Mouse (Mus musculus) monocyte, adult 2 months (primary cell): ENCODE data around the gene Prim2.

Source experiments
- DNase-seq, 2 experiments: peaks; one replicate each; pipeline ENCODE4 v3.0.0; 2022; ENCODE audit warnings: low spot score in 2 of 2, low read depth in 1 of 2

Prim2 gene

GRCm38 (mm10) chr1:33563611-33564010, 106.0 kb downstream of the Prim2 start:
- no peak for DNase-seq

- no peak for DNase-seq
These were observed 113.0 kb downstream of the Prim2 start for GRCm38 (mm10) chr1:33556638-33557037.

DNA sequence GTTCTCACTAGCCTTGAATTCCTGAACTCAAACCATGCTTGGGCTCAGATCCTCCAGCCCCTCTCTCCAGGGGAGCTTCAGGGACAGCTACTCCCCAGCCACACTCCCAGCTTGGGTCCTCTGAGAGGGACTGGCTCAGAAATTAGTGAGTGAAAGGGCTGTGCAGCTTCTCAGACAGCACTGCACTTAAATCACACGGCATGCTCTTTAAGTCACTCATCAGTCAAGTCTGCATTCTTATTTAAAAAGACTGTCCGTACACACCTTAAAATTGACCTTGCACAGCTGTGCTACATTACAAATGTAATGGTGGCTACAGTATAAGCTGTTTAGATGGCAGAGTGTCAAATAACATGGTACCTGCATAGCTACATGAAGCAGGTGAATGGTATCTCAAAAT, 114.0 kb downstream of the Prim2 start:
- no peak for DNase-seq

DNA sequence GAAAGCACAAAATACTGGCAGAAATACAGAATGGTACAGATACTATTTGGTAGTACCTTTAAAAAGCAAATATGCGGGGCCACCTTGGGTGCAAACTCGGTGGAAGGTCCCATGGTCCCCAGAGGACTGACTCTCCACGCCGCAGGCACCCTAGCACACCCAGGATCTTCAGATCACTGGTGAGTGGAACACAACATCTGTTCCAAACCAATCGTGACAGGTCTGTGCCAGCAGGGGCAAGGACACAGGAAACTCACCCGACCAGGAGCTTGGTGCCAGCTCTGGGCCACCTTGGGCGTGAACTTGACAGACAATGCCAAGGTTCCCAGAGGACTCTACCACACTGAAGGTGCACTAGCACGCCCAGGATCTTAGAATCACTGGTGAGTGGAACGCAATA, 118.2 kb downstream of the Prim2 start:
- no peak for DNase-seq

GRCm38 (mm10) chr1:33541708-33542107, 127.9 kb downstream of the Prim2 start:
- no peak for DNase-seq

- DNase-seq = no peak
These were observed 131.6 kb downstream of the Prim2 start for GRCm38 (mm10) chr1:33537948-33538347.

GRCm38 (mm10) chr1:33536272-33537004, 133.2 kb downstream of the Prim2 start:
- DNase-seq = no peak

DNA sequence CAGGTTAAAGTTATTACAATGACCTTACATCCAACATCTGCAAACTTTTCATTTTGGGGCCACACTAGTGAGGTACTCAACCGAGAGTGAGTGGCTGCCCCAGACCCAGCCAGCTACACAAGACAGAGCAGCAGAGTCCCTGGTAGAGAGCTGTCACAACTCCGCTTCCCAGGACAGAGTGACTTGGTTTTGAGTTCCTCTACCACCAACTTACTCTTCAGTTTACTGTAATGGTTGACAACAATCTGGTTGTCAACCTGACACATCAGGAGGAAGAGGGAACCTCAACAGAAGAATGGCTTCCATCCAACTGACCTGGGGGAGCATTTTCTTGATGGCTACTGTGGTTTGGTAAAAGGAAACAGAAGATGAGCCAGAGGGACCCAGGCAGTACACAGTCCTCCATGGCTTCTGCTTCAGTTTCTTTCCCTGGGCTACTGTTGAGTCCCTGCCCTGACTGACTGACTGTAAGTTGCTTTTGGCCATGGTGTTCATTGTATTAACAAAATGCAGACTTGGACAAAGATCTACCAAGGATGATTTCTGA, 134.4 kb downstream of the Prim2 start:
- no peak for DNase-seq

- DNase-seq = no peak
These were observed 137.7 kb downstream of the Prim2 start for GRCm38 (mm10) chr1:33531860-33532259.

DNA sequence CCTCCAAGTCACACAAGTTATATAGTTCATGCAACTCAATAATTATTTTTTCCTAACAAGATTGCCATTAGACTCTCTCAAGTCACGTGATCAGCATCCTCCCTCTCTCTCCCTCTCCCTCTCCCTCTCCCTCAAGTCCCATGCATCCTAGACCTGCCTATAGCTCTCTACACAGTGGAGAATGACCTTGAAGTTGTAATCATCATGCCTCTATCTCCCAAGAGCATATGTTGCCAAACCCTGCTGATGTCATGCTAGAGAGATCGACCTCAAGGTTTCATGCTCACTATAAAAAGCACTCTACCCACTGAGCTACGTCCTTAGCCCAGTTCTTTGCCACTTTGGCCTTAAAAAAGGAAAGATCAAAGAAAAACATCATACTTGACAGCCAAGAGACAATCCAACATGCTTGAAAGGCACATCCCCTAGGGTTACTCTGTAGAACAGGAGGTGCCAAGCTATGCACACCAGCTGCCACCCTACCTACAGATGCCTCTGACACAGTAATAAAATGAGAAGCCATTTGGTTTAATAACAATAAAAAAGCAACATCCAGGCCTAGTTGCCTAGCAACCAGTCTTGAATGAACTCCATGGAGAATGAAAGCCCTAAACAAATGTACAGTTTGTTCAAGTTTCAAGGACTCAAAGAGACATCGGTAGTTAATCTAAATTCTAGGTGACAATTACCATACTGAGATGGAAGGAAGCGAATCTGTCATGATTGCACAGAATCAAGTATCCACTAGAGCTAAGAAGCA, 138.3 kb downstream of the Prim2 start:
- DNase-seq = no peak

DNA sequence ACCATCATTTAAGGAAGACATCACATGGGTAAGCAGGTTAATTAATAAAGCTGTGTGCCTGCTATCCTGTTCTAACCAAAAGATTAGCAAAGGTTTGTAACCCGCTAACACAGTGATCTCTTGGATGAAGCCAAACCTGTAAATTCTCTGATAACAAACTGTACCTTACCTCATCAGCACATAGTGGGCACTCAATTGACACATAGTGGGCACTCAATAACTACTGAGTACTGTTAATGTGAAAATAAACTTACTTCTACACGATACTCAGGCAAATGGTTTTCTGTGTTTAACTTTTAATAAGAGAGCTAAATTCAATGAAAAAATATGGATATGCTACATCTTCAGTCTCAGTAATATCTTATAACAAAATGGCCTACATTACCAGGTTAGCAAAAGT, 139.1 kb downstream of the Prim2 start:
- no peak for DNase-seq

GRCm38 (mm10) chr1:33529543-33530232, 139.9 kb downstream of the Prim2 start:
- DNase-seq = no peak

GRCm38 (mm10) chr1:33527352-33527863, 142.2 kb downstream of the Prim2 start:
- no peak for DNase-seq

- DNase-seq = no peak
These were observed 146.4 kb downstream of the Prim2 start for GRCm38 (mm10) chr1:33523223-33523622.

DNA sequence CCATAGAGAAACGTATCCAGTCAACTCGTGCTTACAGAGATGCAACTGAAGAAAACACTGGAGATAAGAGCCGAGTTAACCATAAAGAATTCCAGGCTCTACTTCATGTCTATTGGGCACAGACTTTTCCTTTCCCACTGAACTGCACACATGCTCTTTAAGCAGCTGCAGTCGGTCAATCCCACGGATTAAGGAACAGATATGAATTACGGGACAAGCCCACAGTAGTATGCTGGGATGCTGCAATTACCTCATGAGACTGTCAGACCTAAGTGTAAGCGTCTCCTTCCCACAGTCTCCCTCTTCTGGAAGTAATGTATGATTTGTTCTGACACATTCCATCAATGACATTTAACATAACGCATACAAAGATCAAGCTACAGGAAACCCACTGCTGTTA, 154.5 kb downstream of the Prim2 start:
- no peak for DNase-seq

- no peak for DNase-seq
These were observed 158.3 kb downstream of the Prim2 start for GRCm38 (mm10) chr1:33511310-33511709.

- no peak for DNase-seq
These were observed 165.2 kb downstream of the Prim2 start for GRCm38 (mm10) chr1:33504371-33504770.

- DNase-seq = no peak
These were observed 166.7 kb downstream of the Prim2 start for GRCm38 (mm10) chr1:33502890-33503289.

DNA sequence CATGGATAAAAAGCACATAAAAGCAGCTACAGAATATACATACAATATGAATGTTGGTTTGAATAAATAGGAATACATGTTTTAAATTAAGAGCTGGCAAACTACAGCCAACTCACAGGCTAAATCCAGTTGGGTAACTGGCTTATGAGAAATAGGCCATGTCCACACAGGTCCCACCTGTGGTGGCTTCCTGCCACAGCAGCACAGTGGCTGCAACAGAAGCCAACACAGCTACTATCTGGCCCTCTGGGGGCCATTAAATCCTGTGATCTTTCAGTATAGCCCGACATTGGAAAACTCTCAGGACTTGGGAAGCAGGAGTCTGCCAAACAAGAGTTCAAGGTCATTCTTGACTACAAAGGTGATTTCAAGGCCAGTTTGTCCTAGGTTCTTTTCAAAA, 167.3 kb downstream of the Prim2 start:
- DNase-seq = no peak

- no peak for DNase-seq
These were observed 169.5 kb downstream of the Prim2 start for GRCm38 (mm10) chr1:33500111-33500510.

- DNase-seq = no peak
These were observed 170.0 kb downstream of the Prim2 start for GRCm38 (mm10) chr1:33499603-33500002.

GRCm38 (mm10) chr1:33496128-33496527, 173.5 kb downstream of the Prim2 start:
- DNase-seq = no peak
